Mouse (Mus musculus) cerebellum, adult 2 months (tissue): ENCODE data around the gene Sema4a.

Experiments
- CTCF ChIP-seq: fragments of 200-500 bp; IDR thresholded peaks from 2 replicates; pipeline ENCODE4 v1.5.1; 2011; ENCODE audit warnings: low read depth, mild to moderate bottlenecking, control low read depth, low read length, moderate library complexity, borderline replicate concordance; ENCODE audit not compliant: insufficient read depth
- POLR2A ChIP-seq: fragments of 200-500 bp; IDR thresholded peaks from 2 replicates; pipeline ENCODE4 v1.6.1; 2011; ENCODE audit warnings: low read length, control low read depth, borderline replicate concordance; ENCODE audit not compliant: insufficient read depth

DNA sequence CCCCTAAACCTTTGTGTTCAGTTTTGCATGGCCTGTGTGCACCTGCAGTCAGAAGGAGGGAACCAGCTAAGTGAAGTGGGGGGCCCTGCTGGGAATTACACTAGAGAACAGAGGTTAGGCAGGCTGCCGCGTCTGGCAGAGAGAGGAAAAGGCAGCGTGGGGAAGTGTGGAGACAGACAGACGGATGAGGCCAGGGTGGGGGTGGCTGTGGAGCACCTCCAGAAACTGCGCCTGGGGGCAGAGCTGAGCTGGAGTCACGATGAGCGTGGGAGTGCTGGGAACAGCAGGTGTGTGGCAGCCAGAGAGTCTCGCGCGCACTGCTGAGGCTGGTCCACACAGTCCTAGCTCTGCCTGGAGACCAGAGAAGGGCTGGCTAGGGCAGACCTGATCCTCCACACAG, 25.5 kb downstream of the Sema4a start:
- TF ChIP-seq POLR2A (no peak), CTCF (no peak)
